Mouse (Mus musculus): ENCODE results near the gene Rdh5.

GRCm38 (mm10) chr10:128895952-128896693 lies 26.6 kb downstream of the Rdh5 start:
- TF ChIP-seq CTCF (IDR thresholded peaks at IDR 0.05; ENCODE audit: low read depth) (no peak), EP300 (IDR thresholded peaks at IDR 0.05; ENCODE audit: low read depth) (no peak)

Data from heart, postnatal 0 days (tissue).